Mouse (Mus musculus) limb, embryonic 15.5 days (tissue): ENCODE measurements at regions not wholly inside any gene's neighbourhood (a gene's known extent, or its start where the extent isn't known, plus 50 kb on each side); places are given as distances from the start of the nearest gene placed in this dataset.

Experiments
- ATAC-seq: fragments of 200-750 bp; cut with Nextera tagmentation; 2 replicates; pipeline ENCODE4 v1.8.0; 2017; ENCODE audit warnings: low read depth, moderate TSS enrichment; ENCODE audit not compliant: insufficient number of reproducible peaks, low FRiP score, low TSS enrichment
- H3K27ac ChIP-seq: fragments of 300-500 bp; sonication (generic); 2 replicates; pipeline ENCODE4 v1.5.1; 2015; ENCODE audit warnings: moderate library complexity, mild to moderate bottlenecking, inconsistent platforms
- H3K27me3 ChIP-seq: fragments of 300-500 bp; sonication (generic); 2 replicates; pipeline ENCODE4 v1.6.1; 2015; ENCODE audit warnings: inconsistent platforms
- H3K36me3 ChIP-seq: fragments of 300-500 bp; sonication (generic); 2 replicates; pipeline ENCODE4 v1.6.1; 2015; ENCODE audit warnings: inconsistent platforms
- H3K4me1 ChIP-seq: fragments of 300-500 bp; sonication (generic); 2 replicates; pipeline ENCODE4 v1.6.1; 2015; ENCODE audit warnings: inconsistent platforms
- H3K4me2 ChIP-seq: fragments of 300-500 bp; sonication (generic); 2 replicates; pipeline ENCODE4 v1.6.1; 2015; ENCODE audit warnings: mild to moderate bottlenecking, inconsistent platforms
- H3K4me3 ChIP-seq: fragments of 300-500 bp; sonication (generic); 2 replicates; pipeline ENCODE4 v1.5.1; 2015; ENCODE audit warnings: mild to moderate bottlenecking, inconsistent platforms
- H3K9ac ChIP-seq: fragments of 300-500 bp; sonication (generic); 2 replicates; pipeline ENCODE4 v1.6.1; 2015; ENCODE audit warnings: inconsistent platforms
- H3K9me3 ChIP-seq: fragments of 300-500 bp; sonication (generic); 2 replicates; pipeline ENCODE4 v1.6.1; 2016; ENCODE audit warnings: inconsistent platforms
- WGBS: fragments of 180-500 bp; shearing (Covaris S2); methylation state at CpG from one replicate; pipeline ENCODE4 v1.1.7; 2015; 5-methylcytosine and 5-hydroxymethylcytosine counted together

- Histone ChIP-seq H3K27ac (no peak overlapping the region), H3K4me3 (no peak overlapping the region), H3K36me3 (no peaks in the 10 kb centered on the region), H3K9ac (no peak overlapping the region), H3K9me3 (no peaks in the 10 kb centered on the region), H3K27me3 (no peaks in the 10 kb centered on the region), H3K4me2 (no peak overlapping the region), H3K4me1 (no peaks in the 10 kb centered on the region)
- 77% methylated on average over 2 of the region's 2 CpGs for WGBS
- no peak for ATAC-seq
Measured at GRCm38 (mm10) chr4:26965831-26966230, 619.1 kb upstream of the Manea start.

- Histone ChIP-seq H3K27me3 (no peaks in the 10 kb centered on the region), H3K9me3 (no peaks in the 10 kb centered on the region), H3K4me2 (no peak overlapping the region), H3K4me1 (no peaks in the 10 kb centered on the region), H3K36me3 (no peaks in the 10 kb centered on the region), H3K27ac (no peak overlapping the region), H3K9ac (no peak overlapping the region), H3K4me3 (no peak overlapping the region)
- WGBS, result 82% methylated on average over 2 of the region's 2 CpGs
- no peak for ATAC-seq
Measured at GRCm38 (mm10) chr4:26964850-26965249, 618.2 kb upstream of the Manea start.

DNA sequence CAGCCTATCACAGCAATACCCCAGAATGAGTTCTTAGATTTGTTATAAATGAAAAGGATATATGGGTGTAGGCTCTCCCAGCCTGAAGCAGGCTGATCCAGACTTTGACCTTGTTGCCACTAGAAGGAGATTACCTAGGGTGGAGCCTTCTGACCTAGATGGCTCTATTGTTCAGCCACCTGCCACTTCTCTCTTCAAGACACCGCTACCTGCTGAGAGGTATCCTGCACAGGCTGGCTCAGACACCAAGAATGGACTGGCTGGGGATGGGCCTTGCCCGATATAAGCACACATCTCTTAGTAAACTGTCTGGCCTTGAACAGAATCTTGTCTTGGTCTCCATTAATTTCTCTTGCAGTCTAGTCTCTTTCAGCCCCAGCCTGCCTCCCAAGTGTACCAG, 597.9 kb upstream of the Manea start:
- H3K9ac ChIP-seq, result no peak overlapping the region
- no peaks in the 10 kb centered on the region for H3K4me1 ChIP-seq
- H3K4me2 ChIP-seq, result no peak overlapping the region
- no peaks in the 10 kb centered on the region for H3K27me3 ChIP-seq
- WGBS, result 89% methylated on average over 2 of the region's 2 CpGs
- no peak overlapping the region for H3K4me3 ChIP-seq
- H3K9me3 ChIP-seq, result no peaks in the 10 kb centered on the region
- H3K27ac ChIP-seq, result no peak overlapping the region
- H3K36me3 ChIP-seq, result no peaks in the 10 kb centered on the region
- ATAC-seq, result no peak

DNA sequence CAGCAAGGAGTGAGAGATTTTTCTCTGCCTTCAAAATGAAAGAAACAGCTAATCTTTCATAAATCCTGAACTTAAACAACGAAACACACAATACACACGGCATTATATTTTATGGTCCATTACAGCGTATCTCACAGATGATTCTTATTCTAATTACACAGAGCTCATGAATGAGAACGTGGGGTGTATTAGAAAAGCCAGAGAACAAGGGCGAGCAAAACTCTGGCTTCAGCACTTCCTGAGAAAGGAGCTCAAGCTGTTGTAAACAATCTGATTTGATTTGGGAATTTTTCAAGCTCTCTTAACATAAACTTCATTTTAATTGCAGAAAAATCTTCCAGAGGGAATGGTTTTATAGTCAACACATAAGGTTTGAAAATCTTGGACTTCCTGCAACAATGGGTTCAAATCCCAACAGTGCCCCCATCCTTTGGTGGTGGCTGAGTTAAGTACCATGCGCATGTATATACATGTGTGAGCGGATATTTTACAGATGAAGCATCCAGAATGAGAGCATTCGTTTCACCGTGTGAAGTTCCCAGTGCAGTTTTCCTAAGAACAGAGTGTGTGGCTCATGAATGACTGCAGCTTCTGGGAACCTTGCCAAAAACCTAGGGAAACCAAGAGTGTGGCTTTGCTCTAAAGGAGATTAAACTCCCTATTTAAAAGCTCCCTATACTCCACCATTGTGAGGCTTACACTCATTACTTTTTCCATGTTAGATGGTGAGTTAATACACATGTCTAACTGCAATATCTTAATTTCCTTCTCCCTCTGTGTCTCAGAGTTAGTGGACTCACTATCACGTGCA, 587.5 kb upstream of the Manea start:
- H3K9me3 ChIP-seq, result no peaks in the 10 kb centered on the region
- H3K4me2 ChIP-seq, result no peak overlapping the region
- no peak overlapping the region for H3K4me3 ChIP-seq
- H3K27me3 ChIP-seq, result no peaks in the 10 kb centered on the region
- no peaks in the 10 kb centered on the region for H3K36me3 ChIP-seq
- WGBS, result 25% methylated on average over 10 of the region's 10 CpGs
- peak; percentile 74 for ATAC-seq
- no peak overlapping the region for H3K9ac ChIP-seq
- no peak overlapping the region for H3K27ac ChIP-seq
- H3K4me1 ChIP-seq, result peaks cover 3% of the 10 kb centered on the region; the same call in 1 of the 2 replicates

DNA sequence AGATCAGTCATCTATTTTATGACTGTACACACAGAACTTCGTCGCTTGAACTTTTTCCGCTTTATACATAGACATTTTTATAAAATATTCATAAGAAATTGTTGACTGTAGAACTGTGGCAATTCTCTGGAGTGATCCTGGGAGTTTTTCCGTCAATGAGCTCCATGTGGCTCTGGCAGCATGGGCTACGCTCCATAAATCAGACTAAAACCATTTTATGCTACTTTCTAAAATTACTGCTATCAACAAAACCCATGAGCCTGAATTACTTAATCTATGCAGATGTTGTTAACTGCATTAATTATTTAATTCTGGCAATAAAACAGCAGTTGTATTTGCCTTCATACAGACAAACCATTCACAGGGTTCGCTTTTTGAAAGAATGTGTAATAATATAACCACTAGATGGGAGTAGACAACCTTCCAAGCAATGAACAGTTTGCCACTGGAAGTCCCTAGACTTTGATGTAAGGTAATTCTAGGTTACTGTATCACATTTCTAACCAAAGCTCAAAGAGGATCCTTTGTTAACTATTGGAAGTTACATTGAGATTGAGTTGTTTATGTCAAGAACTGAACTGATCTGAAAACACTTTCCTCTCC, 583.3 kb upstream of the Manea start:
- 33% methylated on average over 6 of the region's 6 CpGs for WGBS
- ATAC-seq, result no peak; the same call in 1 of the 2 replicates
- no peaks in the 10 kb centered on the region for H3K9me3 ChIP-seq
- H3K36me3 ChIP-seq, result no peaks in the 10 kb centered on the region
- H3K9ac ChIP-seq, result no peak overlapping the region
- H3K4me3 ChIP-seq, result no peak overlapping the region
- no peak overlapping the region for H3K27ac ChIP-seq
- peaks cover 3% of the 10 kb centered on the region; the same call in 1 of the 2 replicates for H3K4me1 ChIP-seq
- H3K27me3 ChIP-seq, result no peaks in the 10 kb centered on the region
- H3K4me2 ChIP-seq, result no peak overlapping the region

- Histone ChIP-seq H3K9me3 (no peaks in the 10 kb centered on the region), H3K36me3 (no peaks in the 10 kb centered on the region), H3K4me3 (no peak overlapping the region), H3K9ac (no peak overlapping the region), H3K27me3 (no peaks in the 10 kb centered on the region), H3K4me2 (no peak overlapping the region), H3K4me1 (no peaks in the 10 kb centered on the region), H3K27ac (no peak overlapping the region)
- ATAC-seq, result no peak
- 65% methylated on average over 3 of the region's 3 CpGs for WGBS
Measured at GRCm38 (mm10) chr4:26926060-26926459, 579.4 kb upstream of the Manea start.

DNA sequence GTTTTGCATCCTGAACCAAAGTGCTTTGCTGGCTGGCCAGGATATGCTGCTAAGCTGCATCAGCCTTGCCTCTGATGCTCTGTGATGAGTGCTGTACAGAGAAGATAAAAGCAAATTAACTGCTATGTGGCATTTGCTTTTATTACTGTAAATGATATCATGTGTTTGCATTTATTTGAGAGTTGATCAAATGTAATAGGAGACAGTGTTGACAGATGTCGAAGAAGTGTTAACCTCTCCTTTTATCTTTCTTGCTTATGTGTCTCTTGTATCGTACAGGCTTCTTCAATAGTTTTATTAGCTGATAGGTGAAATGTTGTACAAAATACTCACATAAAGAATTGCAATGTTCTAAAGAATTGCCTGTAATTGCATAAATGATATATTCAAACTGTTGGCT, 541.8 kb upstream of the Manea start:
- 58% methylated on average over 2 of the region's 2 CpGs for WGBS
- no peaks in the 10 kb centered on the region for H3K27me3 ChIP-seq
- no peak overlapping the region for H3K9ac ChIP-seq
- H3K36me3 ChIP-seq, result no peaks in the 10 kb centered on the region
- H3K27ac ChIP-seq, result no peak overlapping the region
- no peaks in the 10 kb centered on the region for H3K9me3 ChIP-seq
- no peaks in the 10 kb centered on the region for H3K4me1 ChIP-seq
- no peak overlapping the region for H3K4me2 ChIP-seq
- H3K4me3 ChIP-seq, result no peak overlapping the region
- ATAC-seq, result no peak

DNA sequence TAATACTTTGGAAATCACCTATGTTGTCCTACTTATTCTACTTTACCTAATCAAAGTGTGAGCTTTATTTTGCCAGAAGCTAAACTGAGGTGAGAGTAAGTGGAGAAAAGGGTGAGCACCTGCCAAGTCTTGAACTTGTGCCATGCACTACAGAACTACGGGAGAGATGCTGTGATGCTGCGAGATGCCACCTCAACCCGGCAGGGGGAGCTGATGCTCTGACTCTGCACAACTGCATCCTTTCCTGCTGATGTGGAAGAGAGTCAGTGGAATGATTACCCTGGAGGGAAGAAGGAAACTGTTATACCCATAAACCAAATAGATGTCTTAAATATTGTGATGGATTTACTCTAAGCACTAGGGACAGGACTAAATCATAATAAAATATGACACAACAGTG, 532.3 kb upstream of the Manea start:
- no peaks in the 10 kb centered on the region for H3K9me3 ChIP-seq
- no peaks in the 10 kb centered on the region for H3K27me3 ChIP-seq
- H3K4me1 ChIP-seq, result no peaks in the 10 kb centered on the region
- H3K4me2 ChIP-seq, result no peak overlapping the region
- H3K9ac ChIP-seq, result no peak overlapping the region
- H3K27ac ChIP-seq, result no peak overlapping the region
- WGBS, result 22% methylated on average over 3 of the region's 3 CpGs
- no peak for ATAC-seq
- no peak overlapping the region for H3K4me3 ChIP-seq
- no peaks in the 10 kb centered on the region for H3K36me3 ChIP-seq

- no peak overlapping the region for H3K9ac ChIP-seq
- no peak for ATAC-seq
- WGBS, result 69% methylated on average over 1 of the region's 1 CpGs
- no peaks in the 10 kb centered on the region for H3K9me3 ChIP-seq
- no peak overlapping the region for H3K27ac ChIP-seq
- no peaks in the 10 kb centered on the region for H3K36me3 ChIP-seq
- no peaks in the 10 kb centered on the region for H3K27me3 ChIP-seq
- H3K4me1 ChIP-seq, result no peaks in the 10 kb centered on the region
- no peak overlapping the region for H3K4me2 ChIP-seq
- H3K4me3 ChIP-seq, result no peak overlapping the region
Measured at GRCm38 (mm10) chr4:26841761-26842160, 495.1 kb upstream of the Manea start.

DNA sequence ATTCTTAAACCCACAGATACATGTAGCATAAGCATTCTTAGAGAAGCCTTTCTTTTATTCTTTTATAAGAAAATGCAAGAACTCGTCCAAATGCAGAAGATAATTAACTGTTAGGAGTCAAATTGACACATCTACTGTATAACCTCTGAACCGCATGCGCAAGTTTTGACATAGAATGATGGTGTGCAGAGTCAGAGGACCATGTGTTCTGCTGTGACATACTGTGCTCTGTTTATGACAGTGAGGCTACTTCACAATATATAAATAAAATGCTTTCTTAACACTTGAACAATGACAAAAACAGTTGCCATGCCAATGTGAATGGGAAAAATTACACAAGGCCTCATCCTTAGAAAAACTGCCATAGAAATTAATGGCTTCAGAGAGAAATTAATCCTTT, 454.1 kb upstream of the Manea start:
- 79% methylated on average over 3 of the region's 3 CpGs for WGBS
- Histone ChIP-seq H3K36me3 (no peaks in the 10 kb centered on the region), H3K4me2 (no peak overlapping the region), H3K27ac (no peak overlapping the region), H3K9me3 (no peaks in the 10 kb centered on the region), H3K9ac (no peak overlapping the region), H3K4me1 (no peaks in the 10 kb centered on the region), H3K27me3 (no peaks in the 10 kb centered on the region), H3K4me3 (no peak overlapping the region)
- no peak for ATAC-seq

DNA sequence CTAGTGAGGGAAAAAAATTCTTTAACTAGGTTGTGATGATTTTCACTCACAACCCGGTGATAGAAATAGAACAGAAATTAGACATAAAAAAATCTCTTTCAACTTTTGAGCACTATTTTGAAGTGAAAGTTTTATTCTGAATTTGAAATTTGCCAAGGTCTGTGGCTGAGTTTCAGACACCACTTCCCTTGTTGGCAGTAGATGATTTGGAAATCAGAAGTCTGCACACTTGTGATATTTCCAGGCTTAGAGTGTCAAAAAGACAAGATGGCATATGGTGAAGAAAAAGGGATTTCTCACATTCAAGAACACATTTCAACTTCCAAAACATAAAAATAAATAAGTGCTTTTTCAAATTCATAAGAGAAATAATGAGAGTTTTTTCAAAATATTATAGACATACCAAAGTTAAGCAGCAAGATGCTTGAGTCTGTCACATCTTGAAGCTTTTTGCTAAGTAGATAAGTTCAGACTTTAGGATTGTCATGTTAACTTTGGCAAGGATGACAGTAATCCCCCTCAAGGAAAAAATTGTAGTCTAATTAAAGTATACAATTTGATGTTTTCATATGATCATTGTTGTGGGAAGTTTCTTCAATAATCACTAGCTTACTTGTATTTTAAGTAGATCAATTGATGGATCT, 446.6 kb upstream of the Manea start:
- Histone ChIP-seq H3K4me3 (no peak overlapping the region), H3K4me1 (no peaks in the 10 kb centered on the region), H3K36me3 (no peaks in the 10 kb centered on the region), H3K4me2 (no peak overlapping the region), H3K27ac (no peak overlapping the region), H3K9me3 (no peaks in the 10 kb centered on the region), H3K9ac (no peak overlapping the region), H3K27me3 (no peaks in the 10 kb centered on the region)
- WGBS, result 87% methylated on average over 1 of the region's 1 CpGs
- ATAC-seq, result no peak

- Histone ChIP-seq H3K27me3 (no peaks in the 10 kb centered on the region), H3K9ac (no peak overlapping the region), H3K4me2 (no peak overlapping the region), H3K4me3 (no peak overlapping the region), H3K9me3 (no peaks in the 10 kb centered on the region), H3K36me3 (no peaks in the 10 kb centered on the region), H3K27ac (no peak overlapping the region), H3K4me1 (no peaks in the 10 kb centered on the region)
- no peak for ATAC-seq
- WGBS, result 76% methylated on average over 2 of the region's 2 CpGs
Measured at GRCm38 (mm10) chr4:26767896-26768295, 421.2 kb upstream of the Manea start.
